Mouse (Mus musculus): ENCODE results near the gene Olfr691. TPM values are rescaled to one million over a fixed set of nuclear protein-coding genes. Genes with fewer than 3 reads are reported as not detected.
"Not testable (repeated sequence)": the region's sequence is repeated elsewhere in the genome, so short reads cannot be mapped to it uniquely, and the experiment has no call there.

Olfr691 gene
- polyA plus RNA-seq, 1 experiment from 2014 or later, result not detected

- H3K27ac ChIP-seq (replicated peaks); H3K4me3 ChIP-seq; H3K9me3 ChIP-seq; ATAC-seq (ENCODE audit: extremely low read depth, insufficient number of reproducible peaks, low FRiP score, low TSS enrichment); H3K36me3 ChIP-seq; H3K4me1 ChIP-seq; H3K4me2 ChIP-seq; H3K27me3 ChIP-seq (replicated peaks); H3K9ac ChIP-seq: not testable (repeated sequence)
- WGBS, result 87% methylated on average over 1 of the region's 2 CpGs
These were observed 14.4 kb upstream of the Olfr691 start for GRCm38 (mm10) chr7:105356487-105356886.

GRCm38 (mm10) chr7:105356064-105356463 lies 14.0 kb upstream of the Olfr691 start:
- H3K27ac ChIP-seq (replicated peaks); ATAC-seq (ENCODE audit: extremely low read depth, insufficient number of reproducible peaks, low FRiP score, low TSS enrichment); H3K9ac ChIP-seq; H3K36me3 ChIP-seq; H3K4me2 ChIP-seq; H3K4me3 ChIP-seq; H3K4me1 ChIP-seq; H3K27me3 ChIP-seq (replicated peaks); H3K9me3 ChIP-seq: not testable (repeated sequence)
- WGBS, result no CpG with 5 or more reads among the region's 5 CpGs

GRCm38 (mm10) chr7:105342752-105343151 lies 682 bp upstream of the Olfr691 start:
- Histone ChIP-seq H3K9me3 (no peaks in the 10 kb centered on the region), H3K36me3 (no peaks in the 10 kb centered on the region), H3K4me3 (no peak overlapping the region), H3K27me3 (replicated peaks) (no peaks in the 10 kb centered on the region), H3K9ac (no peak overlapping the region), H3K27ac (replicated peaks) (no peak overlapping the region), H3K4me1 (no peaks in the 10 kb centered on the region), H3K4me2 (no peak overlapping the region)
- no peak for ATAC-seq (ENCODE audit: extremely low read depth, insufficient number of reproducible peaks, low FRiP score, low TSS enrichment)
- 68% methylated on average over 2 of the region's 2 CpGs for WGBS

GRCm38 (mm10) chr7:105334004-105334403 lies 8.1 kb downstream of the Olfr691 start, which contains the start of gene Olfr690:
Olfr690 (minus strand) TSS chr7:105334104.
- Histone ChIP-seq H3K9me3 (no peaks in the 10 kb centered on the region), H3K4me3 (no peak within 1 kb of the TSS), H3K4me1 (no peaks in the 10 kb centered on the region), H3K4me2 (no peak within 1 kb of the TSS), H3K27me3 (replicated peaks) (no peaks in the 10 kb centered on the region), H3K27ac (replicated peaks) (no peak within 1 kb of the TSS), H3K9ac (no peak within 1 kb of the TSS), H3K36me3 (no peaks in the 10 kb centered on the region)
- ATAC-seq (ENCODE audit: extremely low read depth, insufficient number of reproducible peaks, low FRiP score, low TSS enrichment), result no peak
- 78% methylated on average over 1 of the region's 1 CpGs for WGBS

- H3K9ac ChIP-seq, result no peak overlapping the region
- no peak for ATAC-seq (ENCODE audit: extremely low read depth, insufficient number of reproducible peaks, low FRiP score, low TSS enrichment)
- no peak overlapping the region for H3K27ac ChIP-seq (replicated peaks)
- no peaks in the 10 kb centered on the region for H3K27me3 ChIP-seq (replicated peaks)
- H3K4me3 ChIP-seq, result no peak overlapping the region
- no peak overlapping the region for H3K4me2 ChIP-seq
- WGBS, result 54% methylated on average over 2 of the region's 2 CpGs
- no peaks in the 10 kb centered on the region for H3K4me1 ChIP-seq
- no peaks in the 10 kb centered on the region for H3K36me3 ChIP-seq
- no peaks in the 10 kb centered on the region for H3K9me3 ChIP-seq
These were observed 16.8 kb downstream of the Olfr691 start for GRCm38 (mm10) chr7:105325302-105325701.

- 64% methylated on average over 1 of the region's 1 CpGs for WGBS
- no peak within 1 kb of the TSS for H3K27ac ChIP-seq (replicated peaks)
- no peak for ATAC-seq (ENCODE audit: extremely low read depth, insufficient number of reproducible peaks, low FRiP score, low TSS enrichment)
- H3K9me3 ChIP-seq, result peaks cover 2% of the 10 kb centered on the region
- no peaks in the 10 kb centered on the region for H3K27me3 ChIP-seq (replicated peaks)
- no peaks in the 10 kb centered on the region for H3K4me1 ChIP-seq
- H3K9ac ChIP-seq, result no peak within 1 kb of the TSS
- H3K4me3 ChIP-seq, result no peak within 1 kb of the TSS
- H3K4me2 ChIP-seq, result no peak within 1 kb of the TSS
- H3K36me3 ChIP-seq, result no peaks in the 10 kb centered on the region
These were observed 31.2 kb downstream of the Olfr691 start, which contains the start of gene Olfr689 for GRCm38 (mm10) chr7:105310865-105311264. Olfr689 (plus strand) TSS chr7:105311165.

- Histone ChIP-seq H3K4me1 (no peaks in the 10 kb centered on the region), H3K9me3 (no peaks in the 10 kb centered on the region), H3K4me3 (no peak overlapping the region), H3K36me3 (no peaks in the 10 kb centered on the region), H3K27ac (replicated peaks) (no peak overlapping the region), H3K27me3 (replicated peaks) (no peaks in the 10 kb centered on the region), H3K9ac (no peak overlapping the region), H3K4me2 (no peak overlapping the region)
- ATAC-seq (ENCODE audit: extremely low read depth, insufficient number of reproducible peaks, low FRiP score, low TSS enrichment), result no peak
These were observed 52.0 kb downstream of the Olfr691 start for GRCm38 (mm10) chr7:105290051-105290450.

- H3K36me3 ChIP-seq, result no peaks in the 10 kb centered on the region
- no peaks in the 10 kb centered on the region for H3K4me1 ChIP-seq
- ATAC-seq (ENCODE audit: extremely low read depth, insufficient number of reproducible peaks, low FRiP score, low TSS enrichment), result no peak
- 73% methylated on average over 6 of the region's 6 CpGs for WGBS
- H3K27me3 ChIP-seq (replicated peaks), result no peaks in the 10 kb centered on the region
- no peak within 1 kb of the TSS for H3K9ac ChIP-seq
- H3K4me2 ChIP-seq, result no peak within 1 kb of the TSS
- H3K4me3 ChIP-seq, result no peak within 1 kb of the TSS
- H3K9me3 ChIP-seq, result no peaks in the 10 kb centered on the region
- H3K27ac ChIP-seq (replicated peaks), result no peak within 1 kb of the TSS
These were observed 54.3 kb downstream of the Olfr691 start, which contains the start of gene Olfr688 for GRCm38 (mm10) chr7:105287795-105288194. Olfr688 (plus strand) TSS chr7:105288095.

Other genes starting within 250 kb of the Olfr691 start
- not detected in 2 replicates for gene Olfr680-ps1, start 249.5 kb downstream of the Olfr691 start, polyA plus RNA-seq (2015; fragmentation: Nextera tagmentation; extraction: Ambion mirVana)
- not detected in 2 replicates for gene Olfr681, start 225.4 kb downstream of the Olfr691 start, polyA plus RNA-seq (2015; fragmentation: Nextera tagmentation; extraction: Ambion mirVana)
- not detected in 2 replicates for gene Olfr683, start 195.3 kb downstream of the Olfr691 start, polyA plus RNA-seq (2015; fragmentation: Nextera tagmentation; extraction: Ambion mirVana)
- gene Olfr684, start 178.6 kb downstream of the Olfr691 start, polyA plus RNA-seq (2015; fragmentation: Nextera tagmentation; extraction: Ambion mirVana), result not detected in 2 replicates
- not detected in 2 replicates for gene Olfr685, start 156.3 kb downstream of the Olfr691 start, polyA plus RNA-seq (2015; fragmentation: Nextera tagmentation; extraction: Ambion mirVana)
- not detected in 2 replicates for gene Olfr686, start 134.8 kb downstream of the Olfr691 start, polyA plus RNA-seq (2015; fragmentation: Nextera tagmentation; extraction: Ambion mirVana)
- gene Olfr688, start 54.2 kb downstream of the Olfr691 start, polyA plus RNA-seq (2015; fragmentation: Nextera tagmentation; extraction: Ambion mirVana), result not detected in 2 replicates
- not detected in 2 replicates for gene Olfr689, start 31.1 kb downstream of the Olfr691 start, polyA plus RNA-seq (2015; fragmentation: Nextera tagmentation; extraction: Ambion mirVana)
- gene Olfr690, start 8.2 kb downstream of the Olfr691 start, polyA plus RNA-seq (2015; fragmentation: Nextera tagmentation; extraction: Ambion mirVana), result not detected in 2 replicates
- gene Olfr692, start 26.0 kb upstream of the Olfr691 start, polyA plus RNA-seq (2015; fragmentation: Nextera tagmentation; extraction: Ambion mirVana), result not detected in 2 replicates
- gene Gm5901, start 32.8 kb upstream of the Olfr691 start, polyA plus RNA-seq (2015; fragmentation: Nextera tagmentation; extraction: Ambion mirVana), result not detected in 2 replicates
- 28.9 and 29.6 TPM in 2 replicates for gene Fam160a2, start 57.8 kb upstream of the Olfr691 start, polyA plus RNA-seq (2015; fragmentation: Nextera tagmentation; extraction: Ambion mirVana)
- gene Cnga4, start 62.3 kb upstream of the Olfr691 start, polyA plus RNA-seq (2015; fragmentation: Nextera tagmentation; extraction: Ambion mirVana), result not detected in 2 replicates
- gene Cckbr, start 83.5 kb upstream of the Olfr691 start, polyA plus RNA-seq (2015; fragmentation: Nextera tagmentation; extraction: Ambion mirVana), result 0.11 and 0.18 TPM in 2 replicates
- gene Cavin3, start 140.0 kb upstream of the Olfr691 start, polyA plus RNA-seq (2015; fragmentation: Nextera tagmentation; extraction: Ambion mirVana), result 74.7 and 80.5 TPM in 2 replicates
- 50.0 and 55.7 TPM in 2 replicates for gene Smpd1, start 212.1 kb upstream of the Olfr691 start, polyA plus RNA-seq (2015; fragmentation: Nextera tagmentation; extraction: Ambion mirVana)
- 45.6 and 48.3 TPM in 2 replicates for gene Apbb1, start 239.4 kb upstream of the Olfr691 start, polyA plus RNA-seq (2015; fragmentation: Nextera tagmentation; extraction: Ambion mirVana)

Data from heart, embryonic 13.5 days (tissue).